In genomic region chr8:83862439-83863268, GRCm38 (mm10) we compare ENCODE assay signal across 8 mouse cellular contexts. TPM values are rescaled to one million over a fixed set of nuclear protein-coding genes. Genes with fewer than 3 reads are reported as not detected.
DNase-seq lines count a peak whose midpoint lies in the region; ATAC-seq and TF ChIP-seq lines count a peak whose summit lies in the region.

No protein-coding gene starts in this region.

- no peaks in the 10 kb centered on the region for H3K36me3 ChIP-seq in liver, postnatal 0 days (replicated peaks; ENCODE audit: insufficient read depth, low read length)

- H3K4me1 ChIP-seq in liver, postnatal 0 days (ENCODE audit: insufficient read depth), result no peaks in the 10 kb centered on the region

- TF ChIP-seq EP300 in liver, postnatal 0 days (IDR thresholded peaks at IDR 0.05; ENCODE audit: low read depth), result no peak

- H3K4me2 ChIP-seq in liver, postnatal 0 days (ENCODE audit: low read depth, low read length), result peak overlapping the region; percentile 34

- intact Hi-C loops in left cerebral cortex, postnatal 10 days (cut with DNase I), result no loop called here

- TF ChIP-seq CTCF in liver, postnatal 0 days (IDR thresholded peaks at IDR 0.05; ENCODE audit: low read depth), result no peak

- no peak overlapping the region for H3K9ac ChIP-seq in liver, postnatal 0 days (replicated peaks)

- H3K9me3 ChIP-seq in liver, postnatal 0 days (ENCODE audit: low read length), result no peaks in the 10 kb centered on the region

- H3K4me3 ChIP-seq in liver, postnatal 0 days (ENCODE audit: low read depth, low read length), result no peak overlapping the region

- H3K27me3 ChIP-seq in liver, postnatal 0 days (ENCODE audit: insufficient read depth, low read length), result peaks cover 6% of the 10 kb centered on the region; the same call in 1 of the 2 replicates

- whole genome bisulfite sequencing in liver, postnatal 0 days (ENCODE audit: insufficient replicate concordance), result 12% methylated on average over 24 of the region's 24 CpGs

- no peak for ATAC-seq in liver, postnatal 0 days

- peak; percentile 8 for DNase-seq in adrenal gland, postnatal 14 days
- DNase-seq in adrenal gland, adult 18-20 months (ENCODE audit: low spot score in 2 of 2), result no peak
- DNase-seq in ES-CJ7 (ENCODE audit: low read depth, low spot score), result peak; percentile 61
- peak; percentile 25 for DNase-seq in heart, postnatal 4 days
- DNase-seq in liver, postnatal 0 days, result no peak
- DNase-seq in urinary bladder, adult 18-20 months (ENCODE audit: low spot score in 2 of 2), result no peak
- DNase-seq in urinary bladder, adult 2 months (ENCODE audit: low spot score), result no peak
- DNase-seq in left cerebral cortex, postnatal 10 days (ENCODE audit: extremely low spot score in 1 of 2, low spot score in 2 of 2), result no peak

- H3K27ac ChIP-seq in liver, postnatal 0 days (ENCODE audit: low read depth), result no peak overlapping the region

RNA-seq across cellular contexts. Expression of gene Adgrl1, which starts 37.3 kb away (rescaled TPM):
- total RNA-seq in adrenal gland, postnatal 14 days (2021), result 63.1 and 64.1 TPM in 2 replicates
- 10 to 100 TPM; 39.6 to 76.0 TPM for total RNA-seq in adrenal gland, adult 18-20 months (2021)
- total RNA-seq in heart, postnatal 4 days (2021), result 10 to 100 TPM; 37.5 to 39.8 TPM
- polyA plus RNA-seq in liver, postnatal 0 days (2015; fragmentation: Nextera tagmentation; extraction: Ambion mirVana), result 0.96 and 1.5 TPM in 2 replicates
- 39.4 and 48.3 TPM in 2 replicates for polyA plus RNA-seq in urinary bladder, adult 2 months (2012; rRNA removed)
- total RNA-seq in left cerebral cortex, postnatal 10 days (2021), result 100 to 1,000 TPM; 445 to 464 TPM

Comparison
In these comparisons a context has a peak if more than half of its experiments do, and no peak if none do; other contexts are left out.
1. DNase-seq: peak in adrenal gland, postnatal 14 days (single experiment), ES-CJ7 (single experiment) and heart, postnatal 4 days (single experiment); none in adrenal gland, adult 18-20 months (0 of 2), liver, postnatal 0 days (single experiment), urinary bladder, adult 18-20 months (0 of 2), urinary bladder, adult 2 months (single experiment) and left cerebral cortex, postnatal 10 days (0 of 2).